Mouse (Mus musculus): ENCODE measurements around the gene Vps39.

Gene Vps39

GRCm38 (mm10) chr2:120299866-120300265, 53.1 kb downstream of the Vps39 start:
- in situ Hi-C loops (cut with MboI, MseI): loop anchor here in 1 of 2 experiments (10.0 kb wide), 1 partner anchor 1615 kb away; no protein-coding TSS in a partner anchor

GRCm38 (mm10) chr2:120296160-120296559, 56.8 kb downstream of the Vps39 start:
- in situ Hi-C loops (cut with MboI, MseI): loop anchor here in 1 of 2 experiments (10.0 kb wide), 1 partner anchor 1611 kb away; no protein-coding TSS in a partner anchor

GRCm38 (mm10) chr2:120291471-120292078, 61.4 kb downstream of the Vps39 start:
- in situ Hi-C loops (cut with MboI, MseI): loop anchor here in 1 of 2 experiments (10.0 kb wide), 1 partner anchor 1607 kb away; no protein-coding TSS in a partner anchor

GRCm38 (mm10) chr2:120288995-120289394, 63.9 kb downstream of the Vps39 start, which contains the start of gene Pla2g4d:
TSS of gene Pla2g4d (minus strand) at chr2:120289197.
- in situ Hi-C loops (cut with MboI, MseI): loop anchor here (5.0 to 10.0 kb wide), 3 partner anchors 87 to 104 kb away; no protein-coding TSS in a partner anchor

- in situ Hi-C loops (cut with MboI, MseI): loop anchor here (5.0 to 10.0 kb wide), 3 partner anchors 86 to 104 kb away; no protein-coding TSS in a partner anchor
Observed at GRCm38 (mm10) chr2:120288401-120288800, 64.5 kb downstream of the Vps39 start.

GRCm38 (mm10) chr2:120285639-120286038, 67.3 kb downstream of the Vps39 start:
- in situ Hi-C loops (cut with MboI, MseI): loop anchor here (5.0 to 10.0 kb wide), 3 partner anchors 83 to 101 kb away; no protein-coding TSS in a partner anchor

- in situ Hi-C loops (cut with MboI, MseI): loop anchor here (5.0 to 10.0 kb wide), 3 partner anchors 82 to 100 kb away; no protein-coding TSS in a partner anchor
Observed at GRCm38 (mm10) chr2:120284705-120285104, 68.2 kb downstream of the Vps39 start.

- in situ Hi-C loops (cut with MboI, MseI): loop anchor here in 1 of 2 experiments (10.0 kb wide), 1 partner anchor 99 kb away; no protein-coding TSS in a partner anchor
Observed at GRCm38 (mm10) chr2:120284094-120284493, 68.8 kb downstream of the Vps39 start.

- in situ Hi-C loops (cut with MboI, MseI): loop anchor here in 1 of 2 experiments (10.0 kb wide), 1 partner anchor 99 kb away; no protein-coding TSS in a partner anchor
Observed at GRCm38 (mm10) chr2:120283550-120283949, 69.4 kb downstream of the Vps39 start.

- in situ Hi-C loops (cut with MboI, MseI): loop anchor here in 1 of 2 experiments (10.0 kb wide), 1 partner anchor 96 kb away; no protein-coding TSS in a partner anchor
Observed at GRCm38 (mm10) chr2:120281221-120281620, 71.7 kb downstream of the Vps39 start.

GRCm38 (mm10) chr2:120279961-120280360, 73.0 kb downstream of the Vps39 start:
- in situ Hi-C loops (cut with MboI, MseI): loop anchor here in 1 of 2 experiments (10.0 kb wide), 1 partner anchor 95 kb away; no protein-coding TSS in a partner anchor

- in situ Hi-C loops (cut with MboI, MseI): no loop called here
Observed at GRCm38 (mm10) chr2:120276951-120277350, 76.0 kb downstream of the Vps39 start.

GRCm38 (mm10) chr2:120268635-120269034, 84.3 kb downstream of the Vps39 start:
- in situ Hi-C loops (cut with MboI, MseI): loop anchor here in 1 of 2 experiments (5.0 kb wide), 1 partner anchor 206 kb away; no protein-coding TSS in a partner anchor

Data from T-helper 17 cell (primary cell).